Mouse (Mus musculus) G1E (cell line): Measurements from ENCODE around the gene Afdn. TPM values are rescaled to one million over a fixed set of nuclear protein-coding genes. Genes with fewer than 3 reads are reported as not detected.

Experiments used
- ATAC-seq: 2 replicates; pipeline ENCODE4 v1.8.0; 2016; ENCODE audit warnings: mild to moderate bottlenecking; ENCODE audit not compliant: insufficient number of reproducible peaks, poor library complexity, low FRiP score, severe bottlenecking; ENCODE audit errors: extremely low read depth
- DNase-seq: peaks from one replicate; pipeline ENCODE4 v3.0.0; 2012; ENCODE audit warnings: low spot score
- H3K27me3 ChIP-seq: 2 replicates; pipeline ENCODE4 v1.6.1; 2012; ENCODE audit warnings: mild to moderate bottlenecking, low read length, inconsistent platforms; ENCODE audit not compliant: insufficient read depth
- H3K36me3 ChIP-seq: replicated peaks from 2 replicates; pipeline ENCODE3; 2012; ENCODE audit warnings: mild to moderate bottlenecking, inconsistent platforms
- H3K4me1 ChIP-seq: 2 replicates; pipeline ENCODE4 v1.6.1; 2012; ENCODE audit warnings: low read depth, low read length, inconsistent platforms, mixed read lengths; ENCODE audit not compliant: insufficient read depth
- H3K4me3 ChIP-seq: 2 replicates; pipeline ENCODE4 v1.5.1; 2012; ENCODE audit warnings: low read depth, mild to moderate bottlenecking, inconsistent platforms, low read length, moderate library complexity, mixed read lengths
- H3K9me3 ChIP-seq: replicated peaks from 2 replicates; pipeline ENCODE4 v1.6.1; 2012; ENCODE audit warnings: inconsistent platforms
- CTCF ChIP-seq: IDR thresholded peaks from 2 replicates; pipeline ENCODE4 v1.5.1; 2012; ENCODE audit warnings: low read depth, low read length, inconsistent platforms, mixed read lengths
- GATA1 ChIP-seq: IDR thresholded peaks from 2 replicates; pipeline ENCODE4 v1.6.1; 2012; ENCODE audit warnings: borderline replicate concordance, low read length, inconsistent platforms, mixed read lengths
- GATA2 ChIP-seq: IDR thresholded peaks from 2 replicates; pipeline ENCODE4 v1.6.1; 2012; ENCODE audit warnings: low read depth, low read length, inconsistent platforms, borderline replicate concordance
- POLR2AphosphoS5 ChIP-seq: IDR thresholded peaks from 2 replicates; pipeline ENCODE4 v1.6.1; 2012; ENCODE audit warnings: low read depth, low read length, inconsistent platforms; ENCODE audit not compliant: insufficient replicate concordance
- TAL1 ChIP-seq: conservative IDR thresholded peaks from 2 replicates; pipeline ENCODE4 v1.6.1; 2012; ENCODE audit warnings: low read depth, low read length, inconsistent platforms, mixed read lengths
- polyA plus RNA-seq: library from polyadenylated mRNA; stranded (reverse); fragments of >175 nt; gene quantifications from 2 replicates; pipeline ENCODE4 v1.2.3, GENCODE M21; 2012
- total RNA-seq, 2 experiments: library from RNA; stranded (forward) in 1 of 2; stranded (reverse) in 1 of 2; fragments of 200-1000 nt in 1 of 2; fragments of >200 nt in 1 of 2; fragmentation: Nextera tagmentation in 1 of 2; gene quantifications; 2 replicates each; pipeline ENCODE4 v1.2.3; 2014 to 2017

Afdn gene
- not detected in 2 replicates for total RNA-seq (2014; fragmentation: Nextera tagmentation)
- 0.64 and 0.87 TPM in 2 replicates for total RNA-seq (2017)
- 0.06 and 0.07 TPM in 2 replicates for polyA plus RNA-seq

DNA sequence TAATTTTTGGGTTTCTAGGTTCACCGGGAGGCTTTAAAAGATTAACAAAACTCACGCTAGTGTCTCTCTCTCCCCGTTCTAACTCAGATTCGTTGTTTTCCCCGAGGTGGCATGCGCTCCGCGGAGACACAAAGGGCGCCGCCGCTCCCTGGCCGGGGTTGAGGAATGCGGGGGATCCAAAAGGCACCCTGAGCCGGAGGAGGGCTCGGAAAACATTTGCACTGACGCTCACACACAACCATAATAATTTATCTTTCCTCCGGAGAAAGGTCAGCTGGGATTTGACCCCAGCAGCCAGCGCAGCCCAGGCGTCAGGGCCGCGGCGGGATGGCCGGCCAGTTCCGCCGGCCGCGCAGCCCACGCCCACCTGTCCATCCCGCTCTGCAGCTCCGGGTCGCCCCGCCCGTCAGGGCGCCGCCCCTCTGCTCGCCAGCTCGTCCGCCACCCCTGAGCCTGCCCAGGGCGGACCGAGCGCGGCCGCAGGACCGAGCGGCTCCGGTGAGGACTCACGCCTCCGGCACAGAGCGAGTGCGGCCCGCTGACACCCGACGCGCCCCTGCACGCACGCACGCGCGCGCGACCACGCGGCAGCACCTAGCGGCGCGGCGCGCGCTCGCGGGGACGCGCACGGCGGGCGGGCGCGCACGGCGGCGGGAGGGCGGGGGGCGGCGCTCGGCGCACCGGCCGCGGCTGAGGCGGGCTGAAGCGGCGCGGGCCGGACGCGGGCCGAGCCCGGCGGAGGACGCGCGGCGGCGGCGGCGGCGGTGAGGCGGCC, at the start of gene Afdn:
Gene Afdn (plus strand): TSS at position 687 of the 775 bp plus-strand sequence.
- H3K36me3 ChIP-seq, result no peaks in the 10 kb centered on the region
- no peaks in the 10 kb centered on the region for H3K4me1 ChIP-seq
- peak within 1 kb of the TSS; percentile 20; the same call in 1 of the 2 replicates for H3K4me3 ChIP-seq
- peaks cover 36% of the 10 kb centered on the region for H3K9me3 ChIP-seq
- DNase-seq (no peak), ATAC-seq (no peak)
- H3K27me3 ChIP-seq, result no peaks in the 10 kb centered on the region; the same call in 1 of the 2 replicates
- no peak for TF ChIP-seq GATA2
- TF ChIP-seq CTCF, result no peak
- TF ChIP-seq POLR2AphosphoS5, result no peak
- TF ChIP-seq GATA1, result no peak
- no peak for TF ChIP-seq TAL1

DNA sequence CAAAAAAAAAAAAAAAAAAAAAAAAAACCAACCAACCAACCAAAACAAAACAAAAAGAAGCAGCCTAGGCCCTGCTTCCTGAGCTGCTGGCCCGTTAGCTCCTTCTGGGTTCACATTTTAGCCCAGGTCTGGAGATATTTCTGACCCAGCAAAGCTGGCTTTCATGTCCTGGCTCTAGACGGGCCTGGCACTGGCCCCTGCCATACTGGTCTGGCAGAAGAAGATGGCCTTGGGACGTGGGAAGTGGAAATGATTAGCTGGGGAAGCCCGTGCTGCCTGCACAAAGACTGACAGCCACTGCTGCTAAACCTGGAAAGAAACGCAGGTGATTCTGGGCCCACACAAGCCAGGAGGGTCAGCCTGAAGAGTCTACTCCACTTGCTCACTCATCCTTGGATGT, 49.2 kb upstream of the Afdn start:
- Histone ChIP-seq H3K36me3 (no peaks in the 10 kb centered on the region), H3K4me3 (no peak overlapping the region), H3K4me1 (no peaks in the 10 kb centered on the region), H3K27me3 (no peaks in the 10 kb centered on the region), H3K9me3 (peaks cover 50% of the 10 kb centered on the region)
- DNase-seq (no peak), ATAC-seq (no peak)
- TF ChIP-seq GATA2 (no peak), CTCF (no peak), TAL1 (no peak), POLR2AphosphoS5 (no peak), GATA1 (no peak)

DNA sequence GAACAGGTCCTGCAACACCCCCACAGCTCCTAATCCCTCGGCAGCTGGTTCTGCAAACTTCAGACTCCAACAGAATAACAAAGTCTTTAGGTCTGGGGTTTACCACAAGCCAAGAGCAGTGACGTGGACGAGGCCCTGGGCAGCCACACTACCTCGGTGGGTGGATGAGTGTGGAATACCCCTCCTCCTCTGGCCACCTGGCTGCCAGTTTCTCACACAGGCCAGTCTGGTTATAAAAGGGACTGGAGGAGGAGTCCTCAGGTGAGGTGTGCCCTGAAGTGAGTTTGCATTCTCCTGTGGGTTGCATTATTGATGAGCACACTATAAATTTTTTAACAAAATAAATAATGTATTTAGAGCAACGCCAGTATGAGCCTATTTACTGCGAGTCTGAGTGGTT, 48.2 kb upstream of the Afdn start:
- no peak for TF ChIP-seq TAL1
- no peak overlapping the region for H3K4me3 ChIP-seq
- H3K36me3 ChIP-seq, result no peaks in the 10 kb centered on the region
- ATAC-seq, result no peak
- DNase-seq, result no peak
- no peaks in the 10 kb centered on the region for H3K4me1 ChIP-seq
- peaks cover 60% of the 10 kb centered on the region for H3K9me3 ChIP-seq
- no peaks in the 10 kb centered on the region for H3K27me3 ChIP-seq

DNA sequence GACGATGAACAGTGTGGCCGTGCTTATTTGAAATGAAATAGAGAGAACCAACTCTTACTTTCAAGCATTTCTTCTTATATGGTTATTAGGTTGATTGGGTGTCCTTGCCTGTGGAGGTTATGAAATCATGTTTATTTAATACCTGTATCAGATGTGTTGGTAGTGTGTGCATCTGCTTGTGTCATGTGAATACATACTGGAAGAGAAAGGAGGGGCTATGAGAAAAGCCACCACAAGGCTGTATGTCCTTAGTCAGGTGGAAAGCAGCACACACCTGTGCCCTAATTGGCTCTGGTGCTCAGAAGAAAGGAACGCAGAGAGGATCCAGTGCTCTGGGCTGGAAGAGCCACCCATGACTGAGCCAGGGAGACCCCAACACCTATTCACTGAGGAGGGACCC, 47.8 kb upstream of the Afdn start:
- H3K4me3 ChIP-seq, result no peak overlapping the region
- DNase-seq (no peak), ATAC-seq (no peak)
- TF ChIP-seq POLR2AphosphoS5, result no peak
- no peak for TF ChIP-seq CTCF
- no peaks in the 10 kb centered on the region for H3K4me1 ChIP-seq
- H3K36me3 ChIP-seq, result no peaks in the 10 kb centered on the region
- H3K27me3 ChIP-seq, result no peaks in the 10 kb centered on the region
- peaks cover 63% of the 10 kb centered on the region for H3K9me3 ChIP-seq

DNA sequence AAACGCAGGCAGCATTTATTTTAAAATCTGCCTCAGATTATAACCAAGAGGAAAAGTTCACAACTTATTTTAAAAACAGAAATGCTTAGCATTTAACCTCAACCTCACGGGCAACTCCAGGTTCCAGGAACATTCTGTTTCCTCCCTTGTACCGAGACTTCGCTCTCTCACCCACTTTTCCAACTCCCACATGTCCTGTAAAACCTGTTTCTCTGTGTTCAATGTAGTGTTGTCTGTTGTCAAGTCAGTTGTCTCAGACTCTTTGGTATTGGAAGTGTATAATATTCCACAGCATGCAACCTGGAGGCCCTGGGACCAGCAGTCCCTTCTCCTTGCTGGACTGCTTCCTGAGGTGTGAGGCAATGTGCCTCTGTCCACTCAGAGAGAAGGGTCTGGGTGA, 46.2 kb upstream of the Afdn start:
- TF ChIP-seq POLR2AphosphoS5 (no peak), CTCF (no peak), GATA1 (no peak), GATA2 (no peak), TAL1 (no peak)
- H3K9me3 ChIP-seq, result peaks cover 59% of the 10 kb centered on the region
- H3K4me1 ChIP-seq, result no peaks in the 10 kb centered on the region
- no peak overlapping the region for H3K4me3 ChIP-seq
- H3K36me3 ChIP-seq, result no peaks in the 10 kb centered on the region
- H3K27me3 ChIP-seq, result no peaks in the 10 kb centered on the region
- DNase-seq (no peak), ATAC-seq (no peak)

DNA sequence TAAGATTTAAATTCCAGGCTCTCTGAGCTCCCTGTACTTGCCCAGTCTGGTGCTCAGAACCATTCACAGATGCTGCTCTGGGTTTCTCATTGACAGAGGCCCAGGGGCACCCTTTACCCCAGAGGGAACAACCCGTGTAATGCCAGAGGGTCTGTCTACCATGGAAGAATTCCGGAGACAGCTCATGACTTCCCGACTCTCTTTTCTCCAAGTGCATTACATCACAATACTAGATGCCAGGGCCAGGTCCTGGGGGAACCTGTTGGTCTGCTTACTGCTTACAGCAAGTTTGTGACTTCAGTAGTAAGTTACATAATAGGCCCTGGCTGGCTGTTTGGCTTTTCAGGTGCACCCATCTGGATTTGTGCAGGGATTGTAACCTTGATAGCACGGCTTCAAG, 45.7 kb upstream of the Afdn start:
- H3K27me3 ChIP-seq, result no peaks in the 10 kb centered on the region
- DNase-seq, result no peak
- peaks cover 59% of the 10 kb centered on the region for H3K9me3 ChIP-seq
- ATAC-seq, result no peak
- no peaks in the 10 kb centered on the region for H3K36me3 ChIP-seq
- TF ChIP-seq TAL1, result no peak
- TF ChIP-seq GATA1, result no peak
- no peak for TF ChIP-seq GATA2
- TF ChIP-seq CTCF, result no peak
- no peak for TF ChIP-seq POLR2AphosphoS5
- no peaks in the 10 kb centered on the region for H3K4me1 ChIP-seq
- no peak overlapping the region for H3K4me3 ChIP-seq

DNA sequence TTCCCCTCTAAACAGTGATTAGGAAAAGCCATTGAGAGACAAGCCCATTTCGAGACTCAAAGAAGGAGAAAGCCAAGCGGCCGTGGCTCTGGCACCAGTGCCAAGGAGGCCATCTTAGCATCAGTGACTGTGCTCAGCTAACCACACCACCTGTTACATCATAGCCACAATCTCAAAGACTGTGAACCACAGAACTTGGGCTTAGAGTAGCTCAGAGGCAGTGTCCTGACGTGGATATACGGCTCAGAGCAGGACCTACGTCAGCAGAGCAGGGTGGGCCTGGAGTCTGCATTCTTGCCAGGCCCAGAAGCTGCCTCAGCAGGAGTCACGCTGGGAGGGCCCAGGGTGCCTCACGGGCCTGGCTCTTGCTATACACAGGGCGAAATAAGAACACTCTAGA, 44.8 kb upstream of the Afdn start:
- DNase-seq (no peak), ATAC-seq (no peak)
- Histone ChIP-seq H3K4me3 (no peak overlapping the region), H3K4me1 (no peaks in the 10 kb centered on the region), H3K9me3 (peaks cover 65% of the 10 kb centered on the region), H3K27me3 (no peaks in the 10 kb centered on the region), H3K36me3 (no peaks in the 10 kb centered on the region)
- TF ChIP-seq GATA1 (no peak), CTCF (no peak), POLR2AphosphoS5 (no peak), GATA2 (no peak), TAL1 (no peak)
